Comparison of ENCODE assay signal across 8 mouse cellular contexts in genomic region chr15:79402836-79403762, GRCm38 (mm10). TPM values are rescaled to one million over a fixed set of nuclear protein-coding genes. Genes with fewer than 3 reads are reported as not detected.
DNase-seq lines count a peak whose midpoint lies in the region; ATAC-seq and TF ChIP-seq lines count a peak whose summit lies in the region.

Gene Tmem184b (minus strand): TSS chr15:79403569.

- H3K4me1 ChIP-seq in lung, embryonic 14.5 days (ENCODE audit: insufficient read depth): peaks cover 32% of the 10 kb centered on the region
- H3K4me1 ChIP-seq in olfactory bulb, adult 2 months (ENCODE audit: control insufficient read depth, insufficient read depth, low read length): peaks cover 40% of the 10 kb centered on the region

- H3K4me3 ChIP-seq in lung, embryonic 14.5 days (ENCODE audit: low read depth, low read length): peak within 1 kb of the TSS; percentile 96
- H3K4me3 ChIP-seq in olfactory bulb, adult 2 months (ENCODE audit: insufficient read depth, low read depth, low read length): peak within 1 kb of the TSS; percentile 88

- no peaks in the 10 kb centered on the region for H3K9me3 ChIP-seq in lung, embryonic 14.5 days (ENCODE audit: low read depth, low read length)

- no peaks in the 10 kb centered on the region for H3K27me3 ChIP-seq in lung, embryonic 14.5 days (ENCODE audit: insufficient read depth, low read length)

- peak within 1 kb of the TSS; percentile 87 for H3K9ac ChIP-seq in lung, embryonic 14.5 days

- DNase-seq in MEL-GATA-1-ER (ENCODE audit: extremely low read depth, low read depth): peak; percentile 35
- DNase-seq in cerebellum, adult 8-10 months: peak; percentile 88
- DNase-seq in forelimb bud, embryonic 11.5 days (ENCODE audit: low read depth, low spot score): peak; percentile 73
- peak; percentile 91 for DNase-seq in heart, postnatal 4 days
- peak; percentile 66 to 86 for DNase-seq in layer of hippocampus, adult 8-10 months (ENCODE audit: low spot score in 2 of 2)
- DNase-seq in lung, embryonic 14.5 days: peak; percentile 95
- peak; percentile 66 to 74 for DNase-seq in thymus, adult 18-20 months

- H3K4me2 ChIP-seq in lung, embryonic 14.5 days: peak within 1 kb of the TSS; percentile 94

- TF ChIP-seq CTCF in lung, embryonic 14.5 days (IDR thresholded peaks at IDR 0.05; ENCODE audit: low read depth): no peak
- no peak; the same call in 1 of the 2 replicates for TF ChIP-seq CTCF in olfactory bulb, adult 2 months (IDR thresholded peaks at IDR 0.05; ENCODE audit: insufficient read depth, low read depth, low read length)

- ATAC-seq in lung, embryonic 14.5 days (ENCODE audit: insufficient read depth): peak; percentile 86

- TF ChIP-seq POLR2A in olfactory bulb, adult 2 months (IDR thresholded peaks at IDR 0.05; ENCODE audit: insufficient read depth, low read depth, low read length): peak; percentile 95

- H3K27ac ChIP-seq in lung, embryonic 14.5 days (ENCODE audit: low read depth): peak within 1 kb of the TSS; percentile 85
- peak within 1 kb of the TSS; percentile 85 for H3K27ac ChIP-seq in olfactory bulb, adult 2 months (ENCODE audit: insufficient read depth, low read depth, low read length)

- under 1% methylated on average over 90 of the region's 90 CpGs for WGBS in lung, embryonic 14.5 days
- WGBS in olfactory bulb, adult 2 months: under 1% methylated on average over 90 of the region's 90 CpGs

- no peaks in the 10 kb centered on the region for H3K36me3 ChIP-seq in lung, embryonic 14.5 days (ENCODE audit: insufficient read depth)

RNA-seq across cellular contexts. Expression of gene Tmem184b, which starts in this region (rescaled TPM):
- total RNA-seq in heart, postnatal 4 days (2021): 10 to 100 TPM; 68.1 to 73.4 TPM
- 10 to 100 TPM; 52.5 to 66.5 (median 57.2) TPM for total RNA-seq in layer of hippocampus, adult 8-10 months (2022)
- 77.3 and 78.3 TPM in 2 replicates for polyA plus RNA-seq in lung, embryonic 14.5 days (2014; fragmentation: Nextera tagmentation; extraction: Ambion mirVana)
- polyA plus RNA-seq in olfactory bulb, adult 2 months (2012; ENCODE audit: insufficient read depth, insufficient read length, low replicate concordance, missing spikeins): not detected in 2 replicates

Comparison
In these comparisons a context has a peak if more than half of its experiments do, and no peak if none do; other contexts are left out.
1. Peak in every context shown above with its lines: DNase-seq, ATAC-seq, H3K4me3 ChIP-seq and H3K27ac ChIP-seq.
2. DNase-seq: peak in every context shown above with its lines; median percentile 95 in lung, embryonic 14.5 days; 91 in heart, postnatal 4 days; 88 in cerebellum, adult 8-10 months; 76 in layer of hippocampus, adult 8-10 months; 73 in forelimb bud, embryonic 11.5 days; 70 in thymus, adult 18-20 months; 35 in MEL-GATA-1-ER.